Mouse (Mus musculus) kidney, adult 2 months (tissue): Measurements from ENCODE around the gene Ninj2.

Experiments
- CTCF ChIP-seq: fragments of 200-500 bp; conservative IDR thresholded peaks from 2 replicates; pipeline ENCODE4 v1.5.1; 2011; ENCODE audit warnings: low read depth, mild to moderate bottlenecking, control low read depth, low read length, moderate library complexity, mixed read lengths; ENCODE audit not compliant: insufficient read depth, insufficient read length
- POLR2A ChIP-seq: fragments of 200-500 bp; IDR thresholded peaks from one replicate; pipeline ENCODE4 v1.6.1; 2011; ENCODE audit warnings: low read depth, low read length, control low read depth

GRCm38 (mm10) chr6:120111984-120112803 is 19.0 kb downstream of the Ninj2 start:
- TF ChIP-seq POLR2A: no peak
- TF ChIP-seq CTCF: no peak
